Mouse (Mus musculus) bone marrow, adult 2 months (tissue): ENCODE results near the gene Gm5089.

Source experiments
- CTCF ChIP-seq: fragments of 200-500 bp; IDR thresholded peaks from 2 replicates; pipeline ENCODE4 v1.5.1; 2011; ENCODE audit warnings: low read length, control low read depth; ENCODE audit not compliant: control insufficient read depth, insufficient read depth
- POLR2A ChIP-seq: fragments of 200-500 bp; IDR thresholded peaks from 2 replicates; pipeline ENCODE4 v1.6.1; 2011; ENCODE audit warnings: low read depth, mild to moderate bottlenecking, control low read depth, low read length, borderline replicate concordance; ENCODE audit not compliant: control insufficient read depth

GRCm38 (mm10) chr14:122454901-122455561 lies 4.1 kb upstream of the Gm5089 start:
- TF ChIP-seq POLR2A: no peak
- no peak for TF ChIP-seq CTCF
